Mouse (Mus musculus) CH12.LX (cell line): Measurements from ENCODE around the gene Tmem231. TPM values are rescaled to one million over a fixed set of nuclear protein-coding genes. Genes with fewer than 3 reads are reported as not detected.

Source experiments
- DNase-seq: peaks from one replicate; pipeline ENCODE4 v3.0.0-alpha.2; 2013; ENCODE audit errors: extremely low read depth
- H3K27ac ChIP-seq: 2 replicates; pipeline ENCODE4 v1.5.1; 2012; ENCODE audit warnings: low read depth, mild to moderate bottlenecking, control low read depth, moderate library complexity; ENCODE audit not compliant: insufficient read depth
- H3K27me3 ChIP-seq: replicated peaks from 2 replicates; pipeline ENCODE3; 2012; ENCODE audit warnings: inconsistent platforms
- H3K36me3 ChIP-seq, 2 experiments: replicated peaks in 1 of 2; 2 replicates each; pipeline versions ENCODE3 to v1.6.1; 2012; ENCODE audit warnings: inconsistent platforms in 1 of 2, low read length in 1 of 2, mild to moderate bottlenecking in 1 of 2, mixed read lengths in 1 of 2, moderate library complexity in 1 of 2; ENCODE audit not compliant: control insufficient read depth in 1 of 2, insufficient read depth in 1 of 2
- H3K4me1 ChIP-seq, 2 experiments: 2 replicates each; pipeline ENCODE4 v1.6.1; 2012; ENCODE audit warnings: inconsistent platforms in 1 of 2, moderate library complexity in 1 of 2; ENCODE audit not compliant: insufficient read depth in 2 of 2, control insufficient read depth in 1 of 2
- H3K4me2 ChIP-seq: 2 replicates; pipeline ENCODE4 v1.6.1; 2012; ENCODE audit warnings: low read depth, mild to moderate bottlenecking, control low read depth; ENCODE audit not compliant: poor library complexity, insufficient read depth, severe bottlenecking
- H3K4me3 ChIP-seq, 3 experiments: fragments of 150-350 bp in 1 of 3; sonication (generic) in 1 of 3; replicated peaks in 1 of 3; 2 replicates each; pipeline versions ENCODE3 to v1.5.1; 2011 to 2012; ENCODE audit warnings: low read depth in 2 of 3, low read length in 2 of 3, mild to moderate bottlenecking in 2 of 3, moderate library complexity in 2 of 3, control low read depth in 1 of 3, improper control_type of control experiment in 1 of 3, inconsistent platforms in 1 of 3, mixed read lengths in 1 of 3; ENCODE audit not compliant: poor library complexity in 1 of 3
- H3K79me2 ChIP-seq: replicated peaks from 2 replicates; pipeline ENCODE4 v1.6.1; 2012; ENCODE audit warnings: mild to moderate bottlenecking, moderate library complexity; ENCODE audit not compliant: control insufficient read depth, poor library complexity, insufficient read depth, severe bottlenecking; ENCODE audit errors: extremely low read depth
- H3K9ac ChIP-seq: 2 replicates; pipeline ENCODE4 v1.6.1; 2012; ENCODE audit warnings: low read depth, mild to moderate bottlenecking, control low read depth, moderate library complexity; ENCODE audit not compliant: insufficient read depth
- H3K9me3 ChIP-seq: replicated peaks from 2 replicates; pipeline ENCODE3; 2012; ENCODE audit warnings: low read length, inconsistent platforms, mixed read lengths
- CHD2 ChIP-seq: IDR thresholded peaks from 2 replicates; pipeline ENCODE4 v1.6.1; 2011; ENCODE audit warnings: low read length, improper control_type of control experiment
- CTCF ChIP-seq, 2 experiments: IDR thresholded peaks in 1 of 2; conservative IDR thresholded peaks in 1 of 2; 2 replicates each; pipeline ENCODE4 v1.5.1; 2011 to 2012; ENCODE audit warnings: low read depth in 2 of 2, low read length in 2 of 2, improper control_type of control experiment in 1 of 2, inconsistent platforms in 1 of 2, mild to moderate bottlenecking in 1 of 2, moderate library complexity in 1 of 2
- E2F4 ChIP-seq: IDR thresholded peaks from 2 replicates; pipeline ENCODE4 v1.6.1; 2011; ENCODE audit warnings: low read depth, low read length, improper control_type of control experiment; ENCODE audit not compliant: insufficient replicate concordance
- EP300 ChIP-seq: IDR thresholded peaks from 2 replicates; pipeline ENCODE4 v1.6.1; 2011; ENCODE audit warnings: low read length, improper control_type of control experiment
- JUN ChIP-seq: IDR thresholded peaks from 2 replicates; pipeline ENCODE4 v1.6.1; 2011; ENCODE audit warnings: low read depth, mild to moderate bottlenecking, low read length, improper control_type of control experiment, moderate library complexity; ENCODE audit not compliant: insufficient read depth
- MAFK ChIP-seq: IDR thresholded peaks from 2 replicates; pipeline ENCODE4 v1.6.1; 2011; ENCODE audit warnings: low read length, improper control_type of control experiment; ENCODE audit not compliant: insufficient replicate concordance
- MAX ChIP-seq: IDR thresholded peaks from 2 replicates; pipeline ENCODE4 v1.6.1; 2011; ENCODE audit warnings: low read length, improper control_type of control experiment
- MEF2A ChIP-seq: IDR thresholded peaks from 2 replicates; pipeline ENCODE4 v1.6.1; 2014; ENCODE audit warnings: low read depth, mild to moderate bottlenecking, inconsistent platforms, low read length, improper control_type of control experiment, borderline replicate concordance
- MYC ChIP-seq: IDR thresholded peaks from 2 replicates; pipeline ENCODE4 v1.6.1; 2011; ENCODE audit warnings: low read depth, mild to moderate bottlenecking, improper control_type of control experiment, low read length
- PAX5 ChIP-seq: IDR thresholded peaks from 2 replicates; pipeline ENCODE4 v1.6.1; 2012; ENCODE audit warnings: low read length, inconsistent platforms, mixed read lengths
- POLR2AphosphoS2 ChIP-seq: IDR thresholded peaks from 2 replicates; pipeline ENCODE4 v1.6.1; 2011; ENCODE audit warnings: low read depth, low read length, improper control_type of control experiment
- SIN3A ChIP-seq: IDR thresholded peaks from 2 replicates; pipeline ENCODE4 v1.6.1; 2012; ENCODE audit warnings: low read length, improper control_type of control experiment, inconsistent platforms
- SMC3 ChIP-seq: IDR thresholded peaks from 2 replicates; pipeline ENCODE4 v1.6.1; 2011; ENCODE audit warnings: low read depth, low read length, improper control_type of control experiment
- UBTF ChIP-seq: IDR thresholded peaks from 2 replicates; pipeline ENCODE4 v1.6.1; 2012; ENCODE audit warnings: low read depth, mild to moderate bottlenecking, inconsistent platforms, low read length, improper control_type of control experiment, moderate library complexity
- USF1 ChIP-seq: IDR thresholded peaks from 2 replicates; pipeline ENCODE4 v1.6.1; 2014; ENCODE audit warnings: low read depth, mild to moderate bottlenecking, inconsistent platforms, low read length, improper control_type of control experiment
- USF2 ChIP-seq: conservative IDR thresholded peaks from 2 replicates; pipeline ENCODE4 v1.6.1; 2011; ENCODE audit warnings: low read depth, low read length, improper control_type of control experiment
- ZKSCAN1 ChIP-seq: IDR thresholded peaks from 2 replicates; pipeline ENCODE4 v1.6.1; 2012; ENCODE audit warnings: low read depth, inconsistent platforms, low read length, improper control_type of control experiment, borderline replicate concordance
- ZNF384 ChIP-seq: IDR thresholded peaks from 2 replicates; pipeline ENCODE4 v1.6.1; 2012; ENCODE audit warnings: low read depth, low read length, improper control_type of control experiment, inconsistent platforms
- dilution Hi-C: fragments of 300-500 bp; cut with MboI; formaldehyde crosslinking; loops from 2 replicates; pipeline ENCODE4 v1.14.3; 2020; ENCODE audit warnings: low sequenced_read_pairs; ENCODE audit not compliant: extremely low pct_unique_long_range_greater_than_20kb, extremely low pct_ligation_motif_present
- in situ Hi-C: fragments of 300-500 bp; cut with MboI; formaldehyde crosslinking; loops from 3 replicates; pipeline ENCODE4 v1.14.3; 2019; ENCODE audit warnings: low sequenced_read_pairs, low pct_ligation_motif_present, low pct_unique_long_range_greater_than_20kb, mixed read lengths
- polyA plus RNA-seq: library from polyadenylated mRNA; unstranded; fragments of >175 nt; gene quantifications from 2 replicates; pipeline ENCODE4 v1.2.1, GENCODE M21; 2012; ENCODE audit warnings: low read depth; ENCODE audit not compliant: insufficient read length
- total RNA-seq, 2 experiments: library from RNA; depleted of rRNA; stranded (reverse); fragments of 300-350 nt in 1 of 2; fragments of >200 nt in 1 of 2; gene quantifications; 2 replicates each; pipeline ENCODE4 v1.2.3; 2012 to 2014

Gene Tmem231
- total and polyA plus RNA-seq, 3 experiments = 3.5 to 4.3 (median 3.6) TPM

GRCm38 (mm10) chr8:111863280-111863679 lies 70.4 kb downstream of the Tmem231 start:
- no peaks in the 10 kb centered on the region for H3K9me3 ChIP-seq
- H3K4me3 ChIP-seq = no peak overlapping the region
- H3K27me3 ChIP-seq = no peaks in the 10 kb centered on the region
- TF ChIP-seq E2F4 (no peak), CHD2 (no peak), MAX (no peak), ZKSCAN1 (no peak), MEF2A (no peak), USF1 (no peak), POLR2AphosphoS2 (no peak), MYC (no peak), MAFK (no peak), SMC3 (no peak), EP300 (no peak), JUN (no peak), CTCF (conservative IDR thresholded peaks at IDR 0.05 in 1 of 2, IDR thresholded peaks at IDR 0.05 in 1 of 2; ENCODE audit: low read depth in 2 of 2, low read length in 2 of 2) (no peak), ZNF384 (no peak), USF2 (no peak), SIN3A (no peak), PAX5 (no peak), UBTF (no peak)
- DNase-seq = no peak
- H3K36me3 ChIP-seq = peaks cover 0 to 15% of the 10 kb centered on the region in 2 experiments
- H3K9ac ChIP-seq = no peak overlapping the region
- no peaks in the 10 kb centered on the region for H3K79me2 ChIP-seq
- H3K4me2 ChIP-seq = no peak overlapping the region
- in situ Hi-C loops (no loop called here), dilution Hi-C loops (no loop called here)
- no peak overlapping the region for H3K27ac ChIP-seq
- H3K4me1 ChIP-seq = peaks cover 0 to 5% of the 10 kb centered on the region in 2 experiments; a peak in 1 of 4 replicates

Other genes starting within 250 kb of the Tmem231 start
- gene Ctrb1, start 242.9 kb downstream of the Tmem231 start, total RNA-seq (2012; rRNA removed) = not detected in 2 replicates
- gene Ctrb1, start 242.9 kb downstream of the Tmem231 start, total RNA-seq (2014; rRNA removed) = not detected in 2 replicates
- not detected in 2 replicates for gene Ctrb1, start 242.9 kb downstream of the Tmem231 start, polyA plus RNA-seq
- 1.2 and 2.1 TPM in 2 replicates for gene Bcar1, start 190.1 kb downstream of the Tmem231 start, total RNA-seq (2012; rRNA removed)
- gene Bcar1, start 190.1 kb downstream of the Tmem231 start, total RNA-seq (2014; rRNA removed) = 0.74 and 0.97 TPM in 2 replicates
- 1.2 and 1.5 TPM in 2 replicates for gene Bcar1, start 190.1 kb downstream of the Tmem231 start, polyA plus RNA-seq
- gene Cfdp1, start 79.6 kb downstream of the Tmem231 start, total RNA-seq (2012; rRNA removed) = 113 and 131 TPM in 2 replicates
- gene Cfdp1, start 79.6 kb downstream of the Tmem231 start, total RNA-seq (2014; rRNA removed) = 169 and 199 TPM in 2 replicates
- gene Cfdp1, start 79.6 kb downstream of the Tmem231 start, polyA plus RNA-seq = 210 and 286 TPM in 2 replicates
- 2.2 and 2.4 TPM in 2 replicates for gene Tmem170, start 57.1 kb downstream of the Tmem231 start, total RNA-seq (2012; rRNA removed)
- 2.1 and 2.5 TPM in 2 replicates for gene Tmem170, start 57.1 kb downstream of the Tmem231 start, total RNA-seq (2014; rRNA removed)
- gene Tmem170, start 57.1 kb downstream of the Tmem231 start, polyA plus RNA-seq = 1.2 and 1.6 TPM in 2 replicates
- gene Chst5, start 23.4 kb downstream of the Tmem231 start, total RNA-seq (2012; rRNA removed) = not detected in 2 replicates
- not detected in 2 replicates for gene Chst5, start 23.4 kb downstream of the Tmem231 start, total RNA-seq (2014; rRNA removed)
- not detected in 2 replicates for gene Chst5, start 23.4 kb downstream of the Tmem231 start, polyA plus RNA-seq
- 29.8 and 30.6 TPM in 2 replicates for gene Gabarapl2, start 6.8 kb upstream of the Tmem231 start, total RNA-seq (2012; rRNA removed)
- gene Gabarapl2, start 6.8 kb upstream of the Tmem231 start, total RNA-seq (2014; rRNA removed) = 49.4 and 61.0 TPM in 2 replicates
- 39.3 and 42.1 TPM in 2 replicates for gene Gabarapl2, start 6.8 kb upstream of the Tmem231 start, polyA plus RNA-seq
- 7.6 and 8.1 TPM in 2 replicates for gene Adat1, start 58.4 kb upstream of the Tmem231 start, total RNA-seq (2012; rRNA removed)
- gene Adat1, start 58.4 kb upstream of the Tmem231 start, total RNA-seq (2014; rRNA removed) = 5.0 and 5.4 TPM in 2 replicates
- 8.2 and 8.7 TPM in 2 replicates for gene Adat1, start 58.4 kb upstream of the Tmem231 start, polyA plus RNA-seq
- 304 and 324 TPM in 2 replicates for gene Kars, start 77.4 kb upstream of the Tmem231 start, total RNA-seq (2012; rRNA removed)
- 257 TPM in 2 replicates for gene Kars, start 77.4 kb upstream of the Tmem231 start, total RNA-seq (2014; rRNA removed)
- 373 and 400 TPM in 2 replicates for gene Kars, start 77.4 kb upstream of the Tmem231 start, polyA plus RNA-seq
- gene Terf2ip, start 77.5 kb upstream of the Tmem231 start, total RNA-seq (2012; rRNA removed) = 8.1 and 9.4 TPM in 2 replicates
- 12.0 and 12.4 TPM in 2 replicates for gene Terf2ip, start 77.5 kb upstream of the Tmem231 start, total RNA-seq (2014; rRNA removed)
- 11.7 and 13.7 TPM in 2 replicates for gene Terf2ip, start 77.5 kb upstream of the Tmem231 start, polyA plus RNA-seq
- gene Gm6793, start 81.2 kb upstream of the Tmem231 start, total RNA-seq (2012; rRNA removed) = 0.42 TPM in 1 of 2 replicates, not detected in the other
- gene Gm6793, start 81.2 kb upstream of the Tmem231 start, total RNA-seq (2014; rRNA removed) = 0.22 TPM in 1 of 2 replicates, not detected in the other
- 0.27 and 0.90 TPM in 2 replicates for gene Gm6793, start 81.2 kb upstream of the Tmem231 start, polyA plus RNA-seq